Mouse (Mus musculus) small intestine, adult 2 months (tissue): ENCODE results near the gene Tppp2. TPM values are rescaled to one million over a fixed set of nuclear protein-coding genes. Genes with fewer than 3 reads are reported as not detected.
A peak's percentile ranks its signal among the peaks of the same experiment; 100 is the strongest.
"Not testable (repeated sequence)": the region's sequence is repeated elsewhere in the genome, so short reads cannot be mapped to it uniquely, and the experiment has no call there.

Experiments used
- H3K27ac ChIP-seq: fragments of 200-500 bp; 2 replicates; pipeline ENCODE4 v1.5.1; 2012; ENCODE audit warnings: low read depth, low read length, control low read depth, inconsistent platforms; ENCODE audit not compliant: insufficient read depth
- H3K27me3 ChIP-seq: fragments of 200-500 bp; 2 replicates; pipeline ENCODE4 v1.6.1; 2012; ENCODE audit warnings: mild to moderate bottlenecking, moderate library complexity, low read length, inconsistent platforms; ENCODE audit not compliant: control insufficient read depth, insufficient read depth
- H3K36me3 ChIP-seq: fragments of 200-500 bp; 2 replicates; pipeline ENCODE4 v1.6.1; 2012; ENCODE audit warnings: mild to moderate bottlenecking, low read length, control low read depth, inconsistent platforms; ENCODE audit not compliant: control insufficient read depth, insufficient read depth
- H3K4me1 ChIP-seq: fragments of 200-500 bp; 2 replicates; pipeline ENCODE4 v1.6.1; 2012; ENCODE audit warnings: low read length, inconsistent platforms, mixed read lengths; ENCODE audit not compliant: control insufficient read depth, insufficient read depth, insufficient read length
- H3K4me3 ChIP-seq: fragments of 200-500 bp; 2 replicates; pipeline ENCODE4 v1.5.1; 2012; ENCODE audit warnings: low read depth, mild to moderate bottlenecking, control low read depth, inconsistent platforms, low read length, moderate library complexity
- CTCF ChIP-seq: fragments of 200-500 bp; IDR thresholded peaks from 2 replicates; pipeline ENCODE4 v1.5.1; 2012; ENCODE audit warnings: low read depth, mild to moderate bottlenecking, control low read depth, inconsistent platforms, low read length, moderate library complexity, mixed read lengths; ENCODE audit not compliant: insufficient replicate concordance, insufficient read length; ENCODE audit errors: extremely low read depth
- POLR2A ChIP-seq: fragments of 200-500 bp; IDR thresholded peaks from 2 replicates; pipeline ENCODE4 v1.6.1; 2012; ENCODE audit warnings: low read depth, mild to moderate bottlenecking, control low read depth, inconsistent platforms, low read length, moderate library complexity
- whole genome bisulfite sequencing: fragments of 180-500 bp; shearing (Covaris S2); methylation state at CpG from one replicate; pipeline ENCODE4 v1.1.7; 2018; 5-methylcytosine and 5-hydroxymethylcytosine counted together
- polyA plus RNA-seq: library from polyadenylated mRNA; depleted of rRNA; stranded (reverse); fragments of >200 nt; gene quantifications from 2 replicates; pipeline ENCODE4 v1.2.3, GENCODE M21; 2012

The Tppp2 gene
- polyA plus RNA-seq, 1 experiment = not detected

DNA sequence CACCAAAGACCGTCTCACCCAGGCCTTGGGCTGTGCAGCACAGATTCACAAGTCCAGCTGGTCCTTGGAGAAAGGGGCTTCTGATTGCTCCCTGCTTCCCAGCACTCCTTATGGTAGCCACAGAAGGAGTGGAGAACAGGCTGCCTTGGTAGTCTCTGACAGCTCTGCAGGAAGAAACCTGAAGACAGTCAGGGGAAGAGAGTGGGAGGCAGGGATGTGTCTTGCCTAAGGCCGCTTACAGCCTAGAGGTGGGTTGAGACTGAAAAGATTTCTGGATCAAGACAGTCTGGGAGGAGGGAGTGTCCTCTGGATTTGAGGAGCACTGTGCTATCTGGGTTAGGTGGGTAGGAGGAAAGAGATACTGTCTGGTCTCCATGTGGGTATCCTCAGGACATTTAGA, 4.7 kb downstream of the Tppp2 start:
- H3K27ac ChIP-seq = no peak overlapping the region
- H3K27me3 ChIP-seq = no peaks in the 10 kb centered on the region; the same call in 1 of the 2 replicates
- no peaks in the 10 kb centered on the region for H3K36me3 ChIP-seq
- no peaks in the 10 kb centered on the region for H3K4me1 ChIP-seq
- 94% methylated on average over 2 of the region's 2 CpGs for WGBS
- no peak for TF ChIP-seq POLR2A
- TF ChIP-seq CTCF = no peak
- H3K4me3 ChIP-seq = no peak overlapping the region

DNA sequence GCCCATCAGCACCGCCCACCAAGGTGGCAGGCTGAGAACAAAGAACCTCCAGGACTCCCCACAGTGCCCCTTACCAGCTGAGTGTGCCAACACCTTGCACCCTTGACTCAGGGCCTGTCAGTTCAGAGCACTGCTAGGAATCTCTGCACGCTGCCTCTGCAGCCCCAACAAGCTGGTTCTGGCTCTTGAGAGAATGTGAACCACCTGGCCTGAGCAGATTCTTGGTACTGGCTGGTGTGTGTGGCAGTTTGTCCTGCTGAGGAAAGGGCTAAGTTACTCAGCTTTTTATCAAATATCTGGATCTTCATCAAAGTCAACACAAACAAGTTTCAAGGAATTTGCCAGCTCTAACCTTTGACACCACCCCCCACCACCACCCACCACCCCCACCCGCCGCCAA, 5.3 kb downstream of the Tppp2 start:
- Histone ChIP-seq H3K36me3 (no peaks in the 10 kb centered on the region), H3K27me3 (no peaks in the 10 kb centered on the region; the same call in 1 of the 2 replicates), H3K4me3 (no peak overlapping the region), H3K4me1 (no peaks in the 10 kb centered on the region), H3K27ac (no peak overlapping the region)
- 86% methylated on average over 4 of the region's 4 CpGs for WGBS
- TF ChIP-seq CTCF = no peak
- no peak for TF ChIP-seq POLR2A

DNA sequence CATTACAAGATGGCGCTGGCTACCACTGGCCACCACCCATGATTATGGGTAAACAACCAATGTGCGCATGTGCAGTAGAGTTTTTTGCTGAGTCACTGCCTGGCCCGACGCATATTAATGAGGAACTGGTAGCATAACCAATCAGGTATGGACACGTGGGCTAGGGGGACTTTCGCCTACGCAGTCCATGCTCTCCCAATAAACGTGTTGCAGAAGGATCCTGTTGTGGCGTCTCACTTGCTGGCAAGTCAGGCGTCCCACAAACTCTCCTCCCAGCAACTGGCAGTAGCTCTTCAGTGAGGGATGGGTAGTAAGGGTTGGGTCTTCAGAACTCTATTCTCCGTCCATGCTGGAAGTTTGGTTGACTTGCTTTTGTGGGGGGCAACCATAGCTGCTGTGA, 8.7 kb downstream of the Tppp2 start:
- H3K36me3 ChIP-seq, H3K27me3 ChIP-seq, H3K4me3 ChIP-seq, H3K27ac ChIP-seq, H3K4me1 ChIP-seq: not testable (repeated sequence)
- WGBS = 96% methylated on average over 11 of the region's 11 CpGs

DNA sequence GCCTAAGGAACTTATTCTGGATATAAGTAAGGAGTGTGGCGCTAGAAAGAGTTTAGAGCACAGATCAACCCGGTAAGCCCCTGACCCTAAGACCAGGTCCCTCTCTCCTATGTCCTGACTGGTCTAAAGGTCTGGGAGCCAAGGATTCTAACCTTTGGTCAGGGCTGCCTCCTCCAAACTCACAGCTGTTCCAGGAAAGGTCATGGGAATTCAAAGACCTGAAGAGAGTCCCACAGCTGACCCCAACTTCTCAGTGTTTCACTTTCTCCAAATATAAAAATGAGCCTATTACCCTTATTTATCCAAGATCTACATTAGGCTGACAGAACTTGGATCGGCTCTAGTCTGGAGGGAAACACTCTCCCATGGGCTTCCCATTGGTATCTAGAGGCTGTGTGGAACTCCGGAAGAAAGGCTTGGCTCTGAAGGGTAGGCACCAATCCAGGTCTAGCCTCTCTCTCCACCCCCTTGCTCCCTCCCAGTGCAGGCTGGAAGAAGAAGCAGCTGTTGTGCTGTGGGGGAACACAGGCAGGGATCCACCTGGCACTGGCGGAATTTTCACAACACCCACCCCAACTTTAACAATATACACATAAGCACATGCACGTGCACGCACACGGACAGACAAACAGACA, 11.2 kb downstream of the Tppp2 start:
- Histone ChIP-seq H3K4me1 (peaks cover 7% of the 10 kb centered on the region; the same call in 1 of the 2 replicates), H3K27me3 (no peaks in the 10 kb centered on the region), H3K36me3 (no peaks in the 10 kb centered on the region), H3K4me3 (0 out of 2 replicates have a peak overlapping the region, but pooled peaks have one; percentile 7), H3K27ac (peak overlapping the region; percentile 50; the same call in 1 of the 2 replicates)
- 76% methylated on average over 8 of the region's 8 CpGs for WGBS
- TF ChIP-seq POLR2A (no peak), CTCF (no peak)

DNA sequence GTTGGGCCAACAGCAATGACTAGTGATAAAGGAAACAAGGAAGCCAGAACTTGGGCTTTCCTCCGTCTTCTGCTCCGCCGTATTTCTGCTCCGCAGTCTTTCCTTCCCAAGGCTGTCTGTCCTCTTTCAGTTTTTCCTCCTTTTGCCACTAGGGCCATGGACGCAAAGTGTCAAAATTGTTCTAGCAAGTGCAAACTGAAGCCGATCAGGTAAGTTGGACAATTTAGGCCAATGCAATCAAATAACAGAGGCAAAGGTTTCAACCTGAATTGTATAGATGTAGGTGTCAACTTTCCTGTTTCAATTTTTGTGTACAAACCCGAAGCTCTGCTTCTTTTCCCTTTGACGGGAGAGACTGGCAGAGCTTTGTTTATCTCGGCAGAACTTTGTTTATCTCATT, 11.7 kb downstream of the Tppp2 start:
- H3K27ac ChIP-seq = peak overlapping the region; percentile 50; the same call in 1 of the 2 replicates
- no peaks in the 10 kb centered on the region for H3K36me3 ChIP-seq
- 68% methylated on average over 9 of the region's 9 CpGs for WGBS
- TF ChIP-seq POLR2A (no peak), CTCF (no peak)
- no peaks in the 10 kb centered on the region for H3K27me3 ChIP-seq
- peaks cover 7% of the 10 kb centered on the region; the same call in 1 of the 2 replicates for H3K4me1 ChIP-seq
- 0 out of 2 replicates have a peak overlapping the region, but pooled peaks have one; percentile 7 for H3K4me3 ChIP-seq

DNA sequence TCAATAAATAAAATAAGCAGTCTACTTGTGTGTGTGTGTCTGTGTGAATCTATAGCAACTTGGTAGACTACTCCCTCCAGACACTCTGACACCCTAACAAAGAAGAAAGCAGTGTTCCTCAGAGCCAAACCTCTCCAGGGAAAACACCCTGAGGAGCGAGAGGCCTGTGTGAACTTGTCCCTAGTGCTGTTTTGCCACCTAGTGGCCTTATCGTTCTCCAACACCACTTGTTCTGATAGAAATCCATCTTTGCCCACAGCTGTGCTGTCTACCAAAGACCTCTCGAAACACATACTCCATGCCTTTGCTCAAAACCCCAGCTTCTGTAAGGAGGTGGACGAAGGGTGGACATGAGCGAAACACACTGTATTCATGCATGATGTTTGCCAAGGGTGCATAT, 12.6 kb downstream of the Tppp2 start:
- no peaks in the 10 kb centered on the region for H3K36me3 ChIP-seq
- no peak overlapping the region for H3K27ac ChIP-seq
- H3K4me3 ChIP-seq = no peak overlapping the region
- peaks cover 7% of the 10 kb centered on the region; the same call in 1 of the 2 replicates for H3K4me1 ChIP-seq
- WGBS = 30% methylated on average over 5 of the region's 5 CpGs
- peak; percentile 61; the same call in 1 of the 2 replicates for TF ChIP-seq CTCF
- TF ChIP-seq POLR2A = no peak
- H3K27me3 ChIP-seq = no peaks in the 10 kb centered on the region

DNA sequence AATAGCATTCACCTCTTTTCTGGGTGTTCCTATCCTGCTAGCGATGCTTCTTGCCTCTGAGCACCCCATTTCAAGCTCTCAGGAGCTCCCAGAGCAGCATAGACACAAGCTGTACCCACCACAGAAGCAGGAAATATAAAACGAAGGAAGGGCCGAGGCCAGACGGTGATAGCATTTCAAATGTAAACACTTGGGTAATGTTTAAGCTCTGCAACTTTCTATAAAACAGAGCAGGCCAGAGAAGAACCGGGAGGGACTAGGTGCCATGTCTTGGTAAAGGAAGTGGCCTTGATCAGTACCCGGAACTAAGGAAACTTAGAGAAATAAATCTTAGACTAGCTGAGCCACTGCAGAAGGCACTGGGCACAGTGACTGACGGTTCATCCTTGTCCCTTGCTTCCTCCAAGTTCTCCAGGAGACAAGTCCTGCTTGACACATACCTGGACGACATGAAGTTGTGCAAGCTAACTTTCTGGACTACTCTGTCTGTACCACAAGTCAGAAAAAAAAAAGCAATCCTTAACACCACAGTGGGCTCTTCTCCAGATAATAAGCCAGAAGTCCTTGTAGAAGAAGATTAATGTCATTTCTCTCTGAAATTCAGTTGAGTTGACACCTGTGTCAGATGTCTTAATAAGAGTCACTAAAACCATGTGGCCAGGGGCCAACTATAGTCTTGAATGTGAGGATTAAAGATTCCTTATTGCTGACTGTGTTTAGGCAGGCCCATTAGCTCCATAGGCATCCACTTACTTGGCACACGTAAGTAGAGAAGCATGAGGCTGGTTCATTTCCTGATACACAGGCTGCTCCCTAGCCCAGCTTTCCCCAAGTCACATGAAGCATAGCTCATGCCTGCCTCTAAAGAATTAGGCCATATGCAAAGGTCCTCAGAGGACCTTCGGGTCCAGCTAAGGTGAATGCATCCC, 14.1 kb downstream of the Tppp2 start:
- Histone ChIP-seq H3K27ac (peak overlapping the region; percentile 46), H3K36me3 (no peaks in the 10 kb centered on the region), H3K4me3 (no peak overlapping the region), H3K27me3 (no peaks in the 10 kb centered on the region), H3K4me1 (peaks cover 7% of the 10 kb centered on the region; the same call in 1 of the 2 replicates)
- no peak for TF ChIP-seq POLR2A
- no peak for TF ChIP-seq CTCF
- 20% methylated on average over 10 of the region's 10 CpGs for WGBS
